Mouse (Mus musculus) neural tube, embryonic 12.5 days (tissue): ENCODE results near the gene Cdc123. TPM values are rescaled to one million over a fixed set of nuclear protein-coding genes. Genes with fewer than 3 reads are reported as not detected.

ENCODE experiments used
- ATAC-seq: fragments of 200-750 bp; cut with Nextera tagmentation; 2 replicates; pipeline ENCODE4 v1.8.0; 2017; ENCODE audit warnings: low read depth, mild to moderate bottlenecking, moderate TSS enrichment, moderate library complexity; ENCODE audit not compliant: low FRiP score
- H3K27ac ChIP-seq: fragments of 300-500 bp; sonication (generic); 2 replicates; pipeline ENCODE4 v1.5.1; 2016
- H3K27me3 ChIP-seq: fragments of 300-500 bp; sonication (generic); replicated peaks from 2 replicates; pipeline ENCODE4 v1.6.1; 2016; ENCODE audit warnings: mild to moderate bottlenecking
- H3K36me3 ChIP-seq: fragments of 300-500 bp; sonication (generic); 2 replicates; pipeline ENCODE4 v1.6.1; 2016; ENCODE audit warnings: mild to moderate bottlenecking
- H3K4me1 ChIP-seq: fragments of 300-500 bp; sonication (generic); 2 replicates; pipeline ENCODE4 v1.6.1; 2016
- H3K4me2 ChIP-seq: fragments of 300-500 bp; sonication (generic); replicated peaks from 2 replicates; pipeline ENCODE4 v1.6.1; 2016; ENCODE audit warnings: mild to moderate bottlenecking
- H3K4me3 ChIP-seq: fragments of 300-500 bp; sonication (generic); 2 replicates; pipeline ENCODE4 v1.5.1; 2016
- H3K9ac ChIP-seq: fragments of 300-500 bp; sonication (generic); 2 replicates; pipeline ENCODE4 v1.6.1; 2016; ENCODE audit warnings: mild to moderate bottlenecking
- H3K9me3 ChIP-seq: fragments of 300-500 bp; sonication (generic); 2 replicates; pipeline ENCODE4 v1.6.1; 2016; ENCODE audit warnings: mild to moderate bottlenecking
- WGBS: fragments of 180-500 bp; shearing (Covaris S2); methylation state at CpG from one replicate; pipeline ENCODE4 v1.1.7; 2016; 5-methylcytosine and 5-hydroxymethylcytosine counted together
- polyA plus RNA-seq: library from polyadenylated mRNA; unstranded; fragments of >200 nt; fragmentation: Nextera tagmentation; extraction: Ambion mirVana; gene quantifications from 2 replicates; pipeline ENCODE4 v1.2.1, GENCODE M21; 2016

The Cdc123 gene
- polyA plus RNA-seq, 1 experiment from 2014 or later = 330 TPM

DNA sequence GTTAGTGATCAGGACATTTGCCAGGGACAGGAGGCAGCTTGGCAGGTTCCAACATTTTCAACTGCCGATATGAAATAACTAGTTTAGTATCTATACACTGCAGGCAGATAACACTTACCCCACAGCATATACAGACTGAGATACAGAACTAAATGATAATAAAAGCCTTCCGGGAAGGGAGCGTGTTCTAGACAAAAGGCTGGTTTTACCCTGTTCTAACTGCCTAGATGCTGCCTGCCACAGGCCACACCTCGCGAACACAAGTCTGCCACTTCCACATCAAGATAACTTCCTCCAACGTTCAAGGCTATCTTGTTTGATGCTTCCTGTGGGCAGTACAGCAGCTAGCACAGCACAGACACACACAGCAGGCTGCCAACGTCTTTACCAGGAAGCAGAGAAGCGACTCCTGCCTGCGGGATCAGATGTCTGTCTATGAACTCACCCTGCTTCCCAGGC is 43.8 kb downstream of the Cdc123 start:
- H3K4me2 ChIP-seq = no peak overlapping the region
- no peak overlapping the region for H3K9ac ChIP-seq
- H3K9me3 ChIP-seq = no peaks in the 10 kb centered on the region
- no peak overlapping the region for H3K4me3 ChIP-seq
- WGBS = 92% methylated on average over 9 of the region's 9 CpGs
- no peak for ATAC-seq
- H3K27me3 ChIP-seq = no peaks in the 10 kb centered on the region
- H3K36me3 ChIP-seq = peaks cover 77% of the 10 kb centered on the region
- no peak overlapping the region for H3K27ac ChIP-seq
- H3K4me1 ChIP-seq = no peaks in the 10 kb centered on the region

DNA sequence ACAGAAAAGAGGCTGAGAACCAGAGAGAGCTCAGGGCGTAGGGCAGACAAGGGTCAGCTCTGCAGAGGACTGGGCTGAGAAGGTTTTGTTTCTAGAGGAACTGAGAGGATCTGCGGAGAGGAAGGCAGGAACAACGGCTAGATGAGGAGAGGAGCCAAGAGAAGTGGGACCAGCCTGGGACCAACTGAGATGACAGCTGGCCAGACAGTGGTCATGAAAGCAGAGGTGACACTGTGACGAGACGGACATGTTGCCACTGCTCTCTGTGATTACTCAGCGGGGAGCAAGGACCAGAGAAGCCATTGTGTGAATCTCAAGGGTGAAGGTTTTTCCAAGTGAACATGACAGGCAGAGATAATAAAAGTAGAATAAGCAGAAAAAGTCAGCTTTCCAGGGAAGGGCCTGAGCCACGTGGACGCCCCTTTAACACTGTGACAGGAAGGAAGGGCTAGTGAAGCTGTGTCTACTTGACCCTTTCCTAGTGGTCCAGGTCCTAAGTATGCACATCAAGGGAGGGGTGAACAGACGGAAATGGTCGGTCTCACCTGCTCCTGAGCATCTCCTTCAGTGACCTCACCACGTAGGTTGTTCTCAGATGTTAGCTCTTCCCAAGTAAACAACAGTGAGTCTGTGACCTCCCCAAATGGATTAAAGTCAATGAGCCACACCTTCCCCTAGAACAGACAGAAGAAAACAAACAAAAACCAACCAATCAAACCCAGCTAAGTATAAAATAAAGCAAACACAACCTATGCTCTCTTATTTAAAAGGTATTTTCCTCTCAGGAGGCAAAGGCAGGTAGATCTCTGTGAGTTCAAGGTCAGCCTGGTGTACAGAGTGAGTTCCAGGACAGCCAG is 46.9 kb downstream of the Cdc123 start:
- WGBS = 93% methylated on average over 11 of the region's 11 CpGs

DNA sequence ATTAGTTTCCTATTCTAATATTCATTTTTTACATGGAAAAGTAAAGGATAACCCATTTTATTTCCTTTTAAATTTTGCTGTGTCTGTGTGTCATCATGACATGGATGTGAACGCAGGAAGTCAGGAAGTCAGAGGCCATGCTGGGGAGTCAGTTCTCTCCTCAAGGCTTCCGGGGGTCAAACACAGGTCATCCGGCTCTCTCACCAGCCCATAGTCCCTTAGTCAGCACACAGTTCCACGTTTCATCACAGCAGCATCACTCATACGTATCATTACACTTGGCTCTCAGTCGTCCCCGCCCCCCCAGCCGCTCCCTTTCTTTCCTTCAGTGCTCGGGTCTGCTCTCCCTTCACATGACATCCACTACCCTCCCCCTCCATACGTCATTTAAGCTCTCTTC is 51.2 kb downstream of the Cdc123 start:
- Histone ChIP-seq H3K9me3 (no peaks in the 10 kb centered on the region), H3K36me3 (peaks cover 55% of the 10 kb centered on the region), H3K4me3 (no peak overlapping the region), H3K4me2 (no peak overlapping the region), H3K4me1 (no peaks in the 10 kb centered on the region), H3K27me3 (no peaks in the 10 kb centered on the region), H3K9ac (no peak overlapping the region), H3K27ac (no peak overlapping the region)
- 93% methylated on average over 10 of the region's 10 CpGs for WGBS
- no peak for ATAC-seq

More for the DNA sequence above, 46.9 kb downstream of the Cdc123 start:
- H3K27me3 ChIP-seq = no peaks in the 10 kb centered on the region
- no peaks in the 10 kb centered on the region for H3K4me1 ChIP-seq
- H3K9ac ChIP-seq = no peak overlapping the region
- no peak overlapping the region for H3K4me2 ChIP-seq
- H3K27ac ChIP-seq = no peak overlapping the region
- no peak overlapping the region for H3K4me3 ChIP-seq
- no peaks in the 10 kb centered on the region for H3K9me3 ChIP-seq
- H3K36me3 ChIP-seq = peaks cover 82% of the 10 kb centered on the region
- ATAC-seq = no peak

GRCm38 (mm10) chr2:5792056-5792455 is 52.9 kb downstream of the Cdc123 start:
- whole genome bisulfite sequencing = 91% methylated on average over 5 of the region's 5 CpGs
- no peak for ATAC-seq
- H3K36me3 ChIP-seq = peaks cover 38% of the 10 kb centered on the region

DNA sequence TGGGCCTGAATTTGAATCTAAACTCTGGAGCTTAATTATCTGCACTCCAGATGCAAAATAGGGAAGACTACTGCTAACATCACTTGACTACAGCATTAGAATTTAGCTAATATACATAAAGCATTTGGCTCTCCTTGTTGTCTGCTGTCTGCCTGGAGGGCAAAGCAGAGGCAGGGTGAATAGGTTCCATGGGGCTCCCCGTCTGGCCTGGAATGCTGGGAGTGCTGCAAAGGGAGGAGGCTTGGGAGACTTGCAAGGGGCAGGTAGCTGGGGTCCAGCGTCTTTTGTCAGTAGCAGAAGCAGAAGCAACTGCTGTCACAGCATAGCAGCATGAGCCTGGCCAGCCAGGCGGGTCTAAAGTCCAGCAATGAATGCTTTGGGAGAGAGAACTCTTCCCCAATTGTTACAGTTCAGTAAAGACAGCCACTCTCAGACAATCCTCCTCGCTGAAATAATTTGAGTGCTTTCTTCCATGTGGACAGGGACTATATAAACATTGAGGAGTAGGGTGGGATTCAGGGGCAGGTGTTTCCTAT is 55.3 kb downstream of the Cdc123 start:
- ATAC-seq = no peak
- 31% methylated on average over 4 of the region's 4 CpGs for WGBS

More at GRCm38 (mm10) chr2:5792056-5792455, 52.9 kb downstream of the Cdc123 start:
- Histone ChIP-seq H3K4me3 (no peak overlapping the region), H3K4me2 (no peak overlapping the region), H3K27ac (no peak overlapping the region), H3K4me1 (no peaks in the 10 kb centered on the region), H3K9ac (no peak overlapping the region), H3K27me3 (no peaks in the 10 kb centered on the region), H3K9me3 (no peaks in the 10 kb centered on the region)

DNA sequence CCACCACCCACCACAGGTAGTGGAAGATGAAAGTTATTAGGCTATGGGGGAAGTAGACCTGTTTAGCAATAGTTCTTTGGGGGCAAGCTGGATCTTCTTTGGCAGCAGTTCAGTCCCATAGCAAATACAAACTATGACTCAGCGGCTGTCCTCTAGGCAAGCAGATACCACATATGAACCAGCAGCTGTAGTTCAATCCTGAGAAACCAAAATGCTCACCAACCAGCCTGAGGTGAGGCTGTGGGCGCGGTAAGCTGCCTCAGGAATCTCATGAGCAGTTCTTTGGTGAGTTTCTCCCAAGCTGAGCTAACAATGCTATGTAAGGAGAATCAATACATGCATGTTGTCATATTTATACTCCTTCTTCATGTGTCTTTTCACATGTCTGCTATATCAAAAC is 57.6 kb downstream of the Cdc123 start:
- Histone ChIP-seq H3K27me3 (no peaks in the 10 kb centered on the region), H3K9me3 (no peaks in the 10 kb centered on the region), H3K4me3 (no peak overlapping the region), H3K27ac (no peak overlapping the region), H3K9ac (no peak overlapping the region), H3K36me3 (no peaks in the 10 kb centered on the region), H3K4me2 (no peak overlapping the region), H3K4me1 (no peaks in the 10 kb centered on the region)
- ATAC-seq = no peak
- 97% methylated on average over 3 of the region's 3 CpGs for whole genome bisulfite sequencing

More for the DNA sequence above, 55.3 kb downstream of the Cdc123 start:
- Histone ChIP-seq H3K9ac (no peak overlapping the region), H3K4me2 (no peak overlapping the region), H3K36me3 (peaks cover 14% of the 10 kb centered on the region), H3K27me3 (no peaks in the 10 kb centered on the region), H3K27ac (no peak overlapping the region), H3K4me1 (no peaks in the 10 kb centered on the region), H3K4me3 (no peak overlapping the region), H3K9me3 (no peaks in the 10 kb centered on the region)

DNA sequence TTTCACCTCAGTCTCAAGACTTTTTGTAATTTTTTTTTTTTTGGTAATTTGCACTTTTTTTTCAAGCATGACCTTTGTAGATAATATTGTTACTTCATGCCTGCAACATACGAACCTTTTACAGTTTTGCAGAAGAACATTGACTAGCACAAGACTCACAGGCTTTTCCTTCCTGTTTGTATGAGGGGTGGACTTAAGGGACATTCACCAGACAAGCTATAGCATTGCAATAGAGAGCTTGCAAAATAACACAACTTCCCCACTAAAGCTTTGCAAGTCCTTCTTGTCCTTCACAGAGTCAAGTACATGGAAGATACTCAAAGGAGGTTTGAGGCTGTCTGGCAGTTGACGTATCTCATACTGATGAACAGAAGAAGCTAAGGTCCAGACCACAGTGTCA is 72.5 kb downstream of the Cdc123 start:
- Histone ChIP-seq H3K4me2 (no peak overlapping the region), H3K4me3 (no peak overlapping the region), H3K36me3 (no peaks in the 10 kb centered on the region), H3K27ac (no peak overlapping the region), H3K9me3 (no peaks in the 10 kb centered on the region), H3K4me1 (no peaks in the 10 kb centered on the region), H3K9ac (no peak overlapping the region), H3K27me3 (no peaks in the 10 kb centered on the region)
- ATAC-seq = no peak
- WGBS = 80% methylated on average over 2 of the region's 2 CpGs

- no peak for ATAC-seq
- no peak overlapping the region for H3K4me3 ChIP-seq
- H3K4me1 ChIP-seq = no peaks in the 10 kb centered on the region
- 57% methylated on average over 8 of the region's 8 CpGs for WGBS
- H3K27ac ChIP-seq = no peak overlapping the region
- H3K9ac ChIP-seq = no peak overlapping the region
- H3K9me3 ChIP-seq = no peaks in the 10 kb centered on the region
- H3K4me2 ChIP-seq = no peak overlapping the region
- no peaks in the 10 kb centered on the region for H3K27me3 ChIP-seq
- no peaks in the 10 kb centered on the region for H3K36me3 ChIP-seq
Observed at GRCm38 (mm10) chr2:5770708-5771241, 74.2 kb downstream of the Cdc123 start.

GRCm38 (mm10) chr2:5769630-5770029 is 75.3 kb downstream of the Cdc123 start:
- ATAC-seq = no peak
- H3K9me3 ChIP-seq = no peaks in the 10 kb centered on the region
- H3K27ac ChIP-seq = no peak overlapping the region

GRCm38 (mm10) chr2:5768946-5769345 is 76.0 kb downstream of the Cdc123 start:
- no peak for ATAC-seq
- H3K36me3 ChIP-seq = no peaks in the 10 kb centered on the region
- WGBS = 92% methylated on average over 4 of the region's 4 CpGs
- H3K4me3 ChIP-seq = no peak overlapping the region
- H3K9me3 ChIP-seq = no peaks in the 10 kb centered on the region
- H3K27me3 ChIP-seq = no peaks in the 10 kb centered on the region
- no peaks in the 10 kb centered on the region for H3K4me1 ChIP-seq
- no peak overlapping the region for H3K27ac ChIP-seq
- H3K4me2 ChIP-seq = no peak overlapping the region
- no peak overlapping the region for H3K9ac ChIP-seq

More at GRCm38 (mm10) chr2:5769630-5770029, 75.3 kb downstream of the Cdc123 start:
- H3K4me1 ChIP-seq = no peaks in the 10 kb centered on the region
- H3K4me3 ChIP-seq = no peak overlapping the region
- no peak overlapping the region for H3K9ac ChIP-seq
- H3K27me3 ChIP-seq = no peaks in the 10 kb centered on the region
- H3K4me2 ChIP-seq = no peak overlapping the region
- no peaks in the 10 kb centered on the region for H3K36me3 ChIP-seq

DNA sequence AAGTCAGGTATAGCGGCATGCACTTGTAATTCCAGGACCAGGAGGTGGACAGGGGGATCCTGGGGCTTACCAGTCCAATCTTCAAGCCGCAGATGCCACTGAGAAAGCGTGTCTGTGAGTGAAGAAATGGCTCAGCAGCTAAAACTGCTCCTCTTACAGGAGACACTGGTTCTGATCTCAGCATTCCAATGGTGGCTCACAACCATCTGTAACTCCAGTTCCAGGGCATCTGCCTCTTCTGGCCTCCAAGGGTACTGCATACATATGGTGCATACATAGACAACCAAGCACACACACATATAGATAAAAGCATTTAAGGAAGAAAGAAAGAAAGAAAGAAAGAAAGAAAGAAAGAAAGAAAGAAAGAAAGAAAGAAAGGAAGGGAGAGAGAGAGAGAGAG is 82.9 kb downstream of the Cdc123 start:
- no peak overlapping the region for H3K4me3 ChIP-seq
- H3K27me3 ChIP-seq = no peaks in the 10 kb centered on the region
- ATAC-seq = no peak
- no peaks in the 10 kb centered on the region for H3K9me3 ChIP-seq
- H3K27ac ChIP-seq = no peak overlapping the region
- WGBS = 93% methylated on average over 3 of the region's 3 CpGs
- no peaks in the 10 kb centered on the region for H3K4me1 ChIP-seq
- no peak overlapping the region for H3K4me2 ChIP-seq
- H3K36me3 ChIP-seq = no peaks in the 10 kb centered on the region
- H3K9ac ChIP-seq = no peak overlapping the region

GRCm38 (mm10) chr2:5760479-5761008 is 84.4 kb downstream of the Cdc123 start:
- no peak overlapping the region for H3K4me3 ChIP-seq
- no peak for ATAC-seq

More at GRCm38 (mm10) chr2:5760479-5761008, 84.4 kb downstream of the Cdc123 start:
- H3K9me3 ChIP-seq = no peaks in the 10 kb centered on the region
- H3K9ac ChIP-seq = no peak overlapping the region
- H3K27ac ChIP-seq = no peak overlapping the region
- no peak overlapping the region for H3K4me2 ChIP-seq
- no peaks in the 10 kb centered on the region for H3K27me3 ChIP-seq
- no peaks in the 10 kb centered on the region for H3K36me3 ChIP-seq
- WGBS = 94% methylated on average over 8 of the region's 8 CpGs
- H3K4me1 ChIP-seq = no peaks in the 10 kb centered on the region
